Comparison of ENCODE assay signal across 18 mouse cellular contexts in the genomic region with DNA sequence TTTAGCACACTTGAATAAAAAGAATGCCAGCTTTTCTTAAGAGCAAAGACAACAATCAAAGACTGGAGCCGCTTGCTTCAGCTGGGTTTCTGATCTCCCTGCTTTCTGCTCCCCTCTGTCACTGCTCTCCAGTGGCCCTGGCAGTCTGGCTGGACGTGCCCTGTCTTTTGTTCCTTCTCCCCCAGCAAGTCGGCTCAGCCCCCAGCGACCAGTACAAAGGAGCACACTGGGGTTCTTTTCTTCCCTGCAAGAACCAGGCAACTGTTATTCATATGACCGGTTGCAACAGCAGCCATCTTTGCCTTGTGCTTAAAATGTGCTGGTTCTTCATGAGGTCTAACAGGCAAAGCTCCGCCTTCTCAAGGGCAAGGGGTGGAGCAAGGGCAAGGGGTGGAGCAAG.
A peak's percentile ranks its signal among the peaks of the same experiment; 100 is the strongest.
DNase-seq lines count a peak whose midpoint lies in the region; ATAC-seq lines count a peak whose summit lies in the region.
"Had no signal": no experiment of that assay in that cellular context is flagged by ENCODE, and none has a peak within 500 bp of the region (broad histone marks: within the 10 kb centered on the region; RNA-seq: fewer than 3 reads in every experiment).

No protein-coding gene starts in this region.

- no peak for ATAC-seq in midbrain, embryonic 16.5 days
- peak; percentile 62; the same call in 1 of the 2 replicates for ATAC-seq in forebrain, embryonic 13.5 days
- peak; percentile 86 for ATAC-seq in midbrain, embryonic 12.5 days (ENCODE audit: low FRiP score, low read depth)
- ATAC-seq: intestine, postnatal 0 days had no signal

- H3K4me3 ChIP-seq in midbrain, embryonic 10.5 days = no peak overlapping the region
- no peak overlapping the region for H3K4me3 ChIP-seq in midbrain, embryonic 16.5 days (ENCODE audit: low read depth, low read length)
- no peak overlapping the region for H3K4me3 ChIP-seq in embryonic facial prominence, embryonic 10.5 days
- no peak overlapping the region for H3K4me3 ChIP-seq in forebrain, embryonic 13.5 days
- H3K4me3 ChIP-seq in midbrain, embryonic 12.5 days = no peak overlapping the region
- H3K4me3 ChIP-seq: heart, embryonic 13.5 days; lung, embryonic 15.5 days had no signal

- H3K9me3 ChIP-seq in midbrain, embryonic 10.5 days (replicated peaks) = no peaks in the 10 kb centered on the region
- H3K9me3 ChIP-seq in midbrain, embryonic 16.5 days (replicated peaks; ENCODE audit: control insufficient read depth, low read length, poor library complexity, severe bottlenecking) = no peaks in the 10 kb centered on the region
- H3K9me3 ChIP-seq in embryonic facial prominence, embryonic 10.5 days = no peaks in the 10 kb centered on the region
- no peaks in the 10 kb centered on the region for H3K9me3 ChIP-seq in forebrain, embryonic 13.5 days (replicated peaks)
- H3K9me3 ChIP-seq in midbrain, embryonic 12.5 days = no peaks in the 10 kb centered on the region
- H3K9me3 ChIP-seq: heart, embryonic 13.5 days; lung, embryonic 15.5 days had no signal

- H3K4me1 ChIP-seq in midbrain, embryonic 10.5 days = peaks cover 8% of the 10 kb centered on the region
- H3K4me1 ChIP-seq in midbrain, embryonic 16.5 days (ENCODE audit: control insufficient read depth, insufficient read depth, low read length) = no peaks in the 10 kb centered on the region
- peaks cover 6% of the 10 kb centered on the region; the same call in 1 of the 2 replicates for H3K4me1 ChIP-seq in embryonic facial prominence, embryonic 10.5 days
- no peaks in the 10 kb centered on the region for H3K4me1 ChIP-seq in forebrain, embryonic 13.5 days
- H3K4me1 ChIP-seq in midbrain, embryonic 12.5 days = no peaks in the 10 kb centered on the region
- H3K4me1 ChIP-seq: heart, embryonic 13.5 days; lung, embryonic 15.5 days had no signal

- 23% methylated on average over 6 of the region's 6 CpGs for WGBS in midbrain, embryonic 10.5 days
- 13% methylated on average over 6 of the region's 6 CpGs for WGBS in midbrain, embryonic 16.5 days
- 28% methylated on average over 6 of the region's 6 CpGs for WGBS in embryonic facial prominence, embryonic 10.5 days
- WGBS in forebrain, embryonic 13.5 days = 11% methylated on average over 6 of the region's 6 CpGs
- 17% methylated on average over 6 of the region's 6 CpGs for WGBS in midbrain, embryonic 12.5 days

- H3K4me2 ChIP-seq in midbrain, embryonic 16.5 days (ENCODE audit: low read length) = no peak overlapping the region
- H3K4me2 ChIP-seq in forebrain, embryonic 13.5 days = no peak overlapping the region
- no peak overlapping the region for H3K4me2 ChIP-seq in midbrain, embryonic 12.5 days (replicated peaks)
- H3K4me2 ChIP-seq: heart, embryonic 13.5 days; lung, embryonic 15.5 days had no signal

- H3K27ac ChIP-seq in midbrain, embryonic 10.5 days (replicated peaks) = peak overlapping the region; percentile 79
- H3K27ac ChIP-seq in midbrain, embryonic 16.5 days (ENCODE audit: low read length) = no peak overlapping the region
- H3K27ac ChIP-seq in embryonic facial prominence, embryonic 10.5 days (replicated peaks) = peak overlapping the region; percentile 54; the same call in 1 of the 2 replicates
- H3K27ac ChIP-seq in forebrain, embryonic 13.5 days = no peak overlapping the region
- H3K27ac ChIP-seq in midbrain, embryonic 12.5 days (replicated peaks) = peak overlapping the region; percentile 40; the same call in 1 of the 2 replicates
- H3K27ac ChIP-seq: heart, embryonic 13.5 days; lung, embryonic 15.5 days had no signal

- no peak overlapping the region for H3K9ac ChIP-seq in midbrain, embryonic 16.5 days (ENCODE audit: low read depth, low read length)
- H3K9ac ChIP-seq in forebrain, embryonic 13.5 days = no peak overlapping the region
- H3K9ac ChIP-seq in midbrain, embryonic 12.5 days (replicated peaks) = no peak overlapping the region
- H3K9ac ChIP-seq: heart, embryonic 13.5 days; lung, embryonic 15.5 days had no signal

- peak; percentile 44 for DNase-seq in midbrain, embryonic 10.5 days (ENCODE audit: low spot score)
- DNase-seq in embryonic facial prominence, embryonic 10.5 days (ENCODE audit: low spot score) = no peak
- DNase-seq in urinary bladder, postnatal 25 days (ENCODE audit: low spot score) = no peak
- no peak for DNase-seq in Muller cell, postnatal 12 days (ENCODE audit: inconsistent ontology term)
- DNase-seq in right cerebral cortex, adult 18-20 months = no peak
- DNase-seq: cerebellum, postnatal 36 days; heart, postnatal 4 days; kidney, postnatal 10 days; layer of hippocampus, adult 9-11 months; spleen, adult 18-20 months; thymus, postnatal 25 days had no signal

- H3K36me3 ChIP-seq in midbrain, embryonic 10.5 days = no peaks in the 10 kb centered on the region
- H3K36me3 ChIP-seq in midbrain, embryonic 16.5 days (ENCODE audit: control insufficient read depth, insufficient read depth, low read length) = no peaks in the 10 kb centered on the region
- H3K36me3 ChIP-seq in embryonic facial prominence, embryonic 10.5 days (replicated peaks) = no peaks in the 10 kb centered on the region
- H3K36me3 ChIP-seq in forebrain, embryonic 13.5 days (ENCODE audit: poor library complexity, severe bottlenecking) = no peaks in the 10 kb centered on the region
- no peaks in the 10 kb centered on the region for H3K36me3 ChIP-seq in midbrain, embryonic 12.5 days
- H3K36me3 ChIP-seq: G1E; heart, embryonic 13.5 days; lung, embryonic 15.5 days had no signal

- no peaks in the 10 kb centered on the region for H3K27me3 ChIP-seq in midbrain, embryonic 10.5 days (ENCODE audit: low read depth, poor library complexity, severe bottlenecking)
- H3K27me3 ChIP-seq in midbrain, embryonic 16.5 days (ENCODE audit: control insufficient read depth, insufficient read depth, low read depth, low read length) = no peaks in the 10 kb centered on the region
- H3K27me3 ChIP-seq in embryonic facial prominence, embryonic 10.5 days (replicated peaks; ENCODE audit: low read depth, poor library complexity, severe bottlenecking) = no peaks in the 10 kb centered on the region
- no peaks in the 10 kb centered on the region for H3K27me3 ChIP-seq in forebrain, embryonic 13.5 days
- H3K27me3 ChIP-seq in midbrain, embryonic 12.5 days = no peaks in the 10 kb centered on the region
- H3K27me3 ChIP-seq: heart, embryonic 13.5 days; lung, embryonic 15.5 days had no signal

Comparison
In these comparisons a context has a peak if more than half of its experiments do, and no peak if none do; other contexts are left out.
1. H3K27ac ChIP-seq: peak in midbrain, embryonic 10.5 days (single experiment), embryonic facial prominence, embryonic 10.5 days (single experiment) and midbrain, embryonic 12.5 days (single experiment); none in midbrain, embryonic 16.5 days (single experiment) and forebrain, embryonic 13.5 days (single experiment).